Mouse (Mus musculus): ENCODE results near the gene Smim8. TPM values are rescaled to one million over a fixed set of nuclear protein-coding genes. Genes with fewer than 3 reads are reported as not detected.

Gene Smim8
- 19.8 and 22.8 TPM in 2 replicates for polyA plus RNA-seq (2012; rRNA removed)

GRCm38 (mm10) chr4:34777677-34778527, at the start of gene Smim8:
Gene Smim8, minus strand, starts transcription at chr4:34778423.
- DNase-seq (ENCODE audit: low read depth): peak; percentile 96
- TF ChIP-seq POLR2A (IDR thresholded peaks at IDR 0.05; ENCODE audit: borderline replicate concordance, extremely low read depth, insufficient read depth, insufficient read length, poor library complexity, severe bottlenecking): peak; percentile 80; the same call in 1 of the 2 replicates
- peak; percentile 90 for TF ChIP-seq CTCF (IDR thresholded peaks at IDR 0.05; ENCODE audit: borderline replicate concordance, extremely low read depth, insufficient read depth, insufficient read length)

GRCm38 (mm10) chr4:34823901-34824300, 45.7 kb upstream of the Smim8 start:
- TF ChIP-seq POLR2A (IDR thresholded peaks at IDR 0.05; ENCODE audit: borderline replicate concordance, extremely low read depth, insufficient read depth, insufficient read length, poor library complexity, severe bottlenecking): no peak
- TF ChIP-seq CTCF (IDR thresholded peaks at IDR 0.05; ENCODE audit: borderline replicate concordance, extremely low read depth, insufficient read depth, insufficient read length): no peak
- DNase-seq (ENCODE audit: low read depth): peak; percentile 16

GRCm38 (mm10) chr4:34819904-34820303, 41.7 kb upstream of the Smim8 start:
- no peak for DNase-seq (ENCODE audit: low read depth)
- TF ChIP-seq POLR2A (IDR thresholded peaks at IDR 0.05; ENCODE audit: borderline replicate concordance, extremely low read depth, insufficient read depth, insufficient read length, poor library complexity, severe bottlenecking) (no peak), CTCF (IDR thresholded peaks at IDR 0.05; ENCODE audit: borderline replicate concordance, extremely low read depth, insufficient read depth, insufficient read length) (no peak)

- no peak for DNase-seq (ENCODE audit: low read depth)
- TF ChIP-seq CTCF (IDR thresholded peaks at IDR 0.05; ENCODE audit: borderline replicate concordance, extremely low read depth, insufficient read depth, insufficient read length): no peak
- TF ChIP-seq POLR2A (IDR thresholded peaks at IDR 0.05; ENCODE audit: borderline replicate concordance, extremely low read depth, insufficient read depth, insufficient read length, poor library complexity, severe bottlenecking): no peak
These were observed 23.2 kb upstream of the Smim8 start for GRCm38 (mm10) chr4:34801166-34802034.

- TF ChIP-seq POLR2A (IDR thresholded peaks at IDR 0.05; ENCODE audit: borderline replicate concordance, extremely low read depth, insufficient read depth, insufficient read length, poor library complexity, severe bottlenecking) (no peak), CTCF (IDR thresholded peaks at IDR 0.05; ENCODE audit: borderline replicate concordance, extremely low read depth, insufficient read depth, insufficient read length) (no peak)
- DNase-seq (ENCODE audit: low read depth): no peak
These were observed 19.8 kb upstream of the Smim8 start for GRCm38 (mm10) chr4:34798005-34798404.

GRCm38 (mm10) chr4:34797294-34797983, 19.2 kb upstream of the Smim8 start:
- no peak for DNase-seq (ENCODE audit: low read depth)
- no peak for TF ChIP-seq POLR2A (IDR thresholded peaks at IDR 0.05; ENCODE audit: borderline replicate concordance, extremely low read depth, insufficient read depth, insufficient read length, poor library complexity, severe bottlenecking)
- no peak for TF ChIP-seq CTCF (IDR thresholded peaks at IDR 0.05; ENCODE audit: borderline replicate concordance, extremely low read depth, insufficient read depth, insufficient read length)

GRCm38 (mm10) chr4:34796294-34796693, 18.1 kb upstream of the Smim8 start:
- DNase-seq (ENCODE audit: low read depth): no peak
- TF ChIP-seq CTCF (IDR thresholded peaks at IDR 0.05; ENCODE audit: borderline replicate concordance, extremely low read depth, insufficient read depth, insufficient read length) (no peak), POLR2A (IDR thresholded peaks at IDR 0.05; ENCODE audit: borderline replicate concordance, extremely low read depth, insufficient read depth, insufficient read length, poor library complexity, severe bottlenecking) (no peak)

- no peak for DNase-seq (ENCODE audit: low read depth)
- no peak for TF ChIP-seq POLR2A (IDR thresholded peaks at IDR 0.05; ENCODE audit: borderline replicate concordance, extremely low read depth, insufficient read depth, insufficient read length, poor library complexity, severe bottlenecking)
These were observed 8.3 kb upstream of the Smim8 start for GRCm38 (mm10) chr4:34786476-34786875.

GRCm38 (mm10) chr4:34785646-34786045, 7.4 kb upstream of the Smim8 start:
- no peak for DNase-seq (ENCODE audit: low read depth)
- no peak for TF ChIP-seq CTCF (IDR thresholded peaks at IDR 0.05; ENCODE audit: borderline replicate concordance, extremely low read depth, insufficient read depth, insufficient read length)
- TF ChIP-seq POLR2A (IDR thresholded peaks at IDR 0.05; ENCODE audit: borderline replicate concordance, extremely low read depth, insufficient read depth, insufficient read length, poor library complexity, severe bottlenecking): no peak

GRCm38 (mm10) chr4:34784865-34785264, 6.6 kb upstream of the Smim8 start:
- DNase-seq (ENCODE audit: low read depth): no peak
- TF ChIP-seq CTCF (IDR thresholded peaks at IDR 0.05; ENCODE audit: borderline replicate concordance, extremely low read depth, insufficient read depth, insufficient read length): peak; percentile 16; the same call in 1 of the 2 replicates
- TF ChIP-seq POLR2A (IDR thresholded peaks at IDR 0.05; ENCODE audit: borderline replicate concordance, extremely low read depth, insufficient read depth, insufficient read length, poor library complexity, severe bottlenecking): no peak

GRCm38 (mm10) chr4:34782730-34783129, 4.5 kb upstream of the Smim8 start:
- peak; percentile 36 for DNase-seq (ENCODE audit: low read depth)
- TF ChIP-seq POLR2A (IDR thresholded peaks at IDR 0.05; ENCODE audit: borderline replicate concordance, extremely low read depth, insufficient read depth, insufficient read length, poor library complexity, severe bottlenecking): no peak
- TF ChIP-seq CTCF (IDR thresholded peaks at IDR 0.05; ENCODE audit: borderline replicate concordance, extremely low read depth, insufficient read depth, insufficient read length): peak; percentile 54

Data from brain, embryonic 14.5 days (tissue).